Mouse (Mus musculus): Measurements from ENCODE around the gene Ikzf1. TPM values are rescaled to one million over a fixed set of nuclear protein-coding genes. Genes with fewer than 3 reads are reported as not detected.
A peak's percentile ranks its signal among the peaks of the same experiment; 100 is the strongest.

Ikzf1 gene
- total RNA-seq, 2 experiments from 2014 or later: 1.1 to 2.6 TPM

GRCm38 (mm10) chr11:11809404-11810175 is 124.8 kb downstream of the Ikzf1 start:
- DNase-seq: no peak

GRCm38 (mm10) chr11:11811906-11812480 is 127.2 kb downstream of the Ikzf1 start:
- DNase-seq: peak; percentile 80

- no peak for DNase-seq
These were observed 130.9 kb downstream of the Ikzf1 start for GRCm38 (mm10) chr11:11815737-11816136.

GRCm38 (mm10) chr11:11818797-11819196 is 134.0 kb downstream of the Ikzf1 start:
- DNase-seq: peak; percentile 38

GRCm38 (mm10) chr11:11819206-11819605 is 134.4 kb downstream of the Ikzf1 start:
- DNase-seq: no peak

- peak; percentile 62 for DNase-seq
These were observed 135.4 kb downstream of the Ikzf1 start for GRCm38 (mm10) chr11:11820251-11820650.

- no peak for DNase-seq
These were observed 135.9 kb downstream of the Ikzf1 start for GRCm38 (mm10) chr11:11820737-11821136.

GRCm38 (mm10) chr11:11821387-11821975 is 136.7 kb downstream of the Ikzf1 start:
- DNase-seq: peak; percentile 30

Other genes with a start within 250 kb of the Ikzf1 start
- gene Spata48, start 222.9 kb upstream of the Ikzf1 start, total RNA-seq (2021): 1 to 10 TPM in 1 of 2 experiments, under 1 TPM in 1; 0.89 to 1.6 TPM
- gene Zpbp, start 222.6 kb upstream of the Ikzf1 start, total RNA-seq (2021): under 1 TPM; 0.31 to 0.43 TPM
- not detected for gene 4930512M02Rik, start 57.2 kb upstream of the Ikzf1 start, total RNA-seq (2021)
- 1 to 10 TPM; 3.9 to 4.8 TPM for gene Fignl1, start 124.0 kb downstream of the Ikzf1 start, total RNA-seq (2021)
- gene Ddc, start 213.1 kb downstream of the Ikzf1 start, total RNA-seq (2021): 10 to 100 TPM; 38.1 to 45.7 TPM